Mouse (Mus musculus): ENCODE results near the gene Mcrip2. TPM values are rescaled to one million over a fixed set of nuclear protein-coding genes. Genes with fewer than 3 reads are reported as not detected.
A peak's percentile ranks its signal among the peaks of the same experiment; 100 is the strongest.

Mcrip2 gene
- total and polyA plus RNA-seq, 2 experiments from 2014 or later: 10.3 to 32.5 TPM

DNA sequence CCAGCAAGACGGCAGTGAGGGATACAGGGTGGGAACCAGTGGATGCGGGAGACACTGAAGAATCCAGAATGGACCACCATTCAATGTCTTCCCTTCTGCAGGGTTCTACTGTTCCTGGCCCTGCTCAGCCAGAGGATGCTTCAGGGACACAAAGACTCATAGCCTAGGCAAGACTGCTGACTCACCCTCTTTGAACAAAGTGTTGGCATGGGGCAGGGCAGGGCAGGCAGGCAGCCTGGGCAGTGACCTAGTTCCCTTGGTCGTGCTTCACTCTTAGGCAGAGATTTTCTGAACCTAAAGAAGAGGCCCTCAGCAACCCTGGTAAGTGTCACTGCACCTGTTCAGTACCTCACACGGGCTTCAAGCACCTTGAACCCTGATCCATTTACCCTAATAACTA lies 43.3 kb upstream of the Mcrip2 start:
- DNase-seq (no peak), ATAC-seq (no peak)
- Histone ChIP-seq H3K4me2 (ENCODE audit: low read depth) (no peak overlapping the region), H3K36me3 (ENCODE audit: insufficient read depth) (0 out of 2 replicates have a peak, but pooled peaks cover 5% of the 10 kb centered on the region), H3K9me3 (ENCODE audit: low read length) (no peaks in the 10 kb centered on the region), H3K4me1 (ENCODE audit: insufficient read depth) (no peaks in the 10 kb centered on the region), H3K27me3 (ENCODE audit: insufficient read depth, low read length) (no peaks in the 10 kb centered on the region), H3K27ac (ENCODE audit: low read depth, low read length) (no peak overlapping the region), H3K4me3 (ENCODE audit: low read depth, low read length) (no peak overlapping the region), H3K9ac (no peak overlapping the region)
- 91% methylated on average over 4 of the region's 4 CpGs for WGBS
- no peak for TF ChIP-seq CTCF (IDR thresholded peaks at IDR 0.05; ENCODE audit: low read depth)

DNA sequence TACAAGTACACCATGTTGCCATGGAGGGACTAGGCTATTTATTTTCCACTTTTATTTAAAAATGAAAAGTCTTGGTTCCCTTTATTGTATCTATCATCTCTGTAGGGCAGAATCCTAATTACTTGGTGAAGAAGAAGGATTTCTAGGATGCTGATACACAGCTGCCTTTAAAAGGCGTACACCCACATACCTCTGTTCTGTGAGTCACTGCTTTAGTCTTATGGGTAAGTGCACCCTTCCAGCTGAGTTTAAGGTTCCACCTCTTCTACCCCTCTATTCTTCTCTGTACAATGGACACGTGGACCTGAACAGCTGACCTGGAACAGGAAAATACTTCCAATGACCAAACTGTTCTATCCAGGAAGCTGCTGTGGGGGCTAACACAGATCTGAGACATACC lies 39.1 kb upstream of the Mcrip2 start:
- H3K9me3 ChIP-seq (ENCODE audit: low read length): no peaks in the 10 kb centered on the region
- WGBS: 81% methylated on average over 2 of the region's 2 CpGs
- H3K4me1 ChIP-seq (ENCODE audit: insufficient read depth): no peaks in the 10 kb centered on the region
- H3K27ac ChIP-seq (ENCODE audit: low read depth, low read length): no peak overlapping the region
- H3K36me3 ChIP-seq (ENCODE audit: insufficient read depth): no peaks in the 10 kb centered on the region
- H3K9ac ChIP-seq: no peak overlapping the region
- no peak overlapping the region for H3K4me3 ChIP-seq (ENCODE audit: low read depth, low read length)
- ATAC-seq (no peak), DNase-seq (no peak)
- H3K4me2 ChIP-seq (ENCODE audit: low read depth): no peak overlapping the region
- TF ChIP-seq CTCF (IDR thresholded peaks at IDR 0.05; ENCODE audit: low read depth): no peak
- H3K27me3 ChIP-seq (ENCODE audit: insufficient read depth, low read length): no peaks in the 10 kb centered on the region

- no peaks in the 10 kb centered on the region for H3K27me3 ChIP-seq (ENCODE audit: insufficient read depth, low read length)
- H3K4me2 ChIP-seq (ENCODE audit: low read depth): no peak overlapping the region
- H3K9ac ChIP-seq: no peak overlapping the region
- no peaks in the 10 kb centered on the region for H3K36me3 ChIP-seq (ENCODE audit: insufficient read depth)
- H3K9me3 ChIP-seq (ENCODE audit: low read length): no peaks in the 10 kb centered on the region
- 92% methylated on average over 3 of the region's 3 CpGs for WGBS
- ATAC-seq: no peak
- H3K4me1 ChIP-seq (ENCODE audit: insufficient read depth): no peaks in the 10 kb centered on the region
- no peak for DNase-seq
- H3K27ac ChIP-seq (ENCODE audit: low read depth, low read length): no peak overlapping the region
- TF ChIP-seq CTCF (IDR thresholded peaks at IDR 0.05; ENCODE audit: low read depth): no peak
- no peak overlapping the region for H3K4me3 ChIP-seq (ENCODE audit: low read depth, low read length)
Observed at GRCm38 (mm10) chr17:25903061-25903460, 34.5 kb upstream of the Mcrip2 start.

GRCm38 (mm10) chr17:25900193-25900592 lies 31.6 kb upstream of the Mcrip2 start:
- TF ChIP-seq CTCF (IDR thresholded peaks at IDR 0.05; ENCODE audit: low read depth): peak; percentile 8; the same call in 1 of the 2 replicates
- Histone ChIP-seq H3K4me2 (ENCODE audit: low read depth) (no peak overlapping the region), H3K27me3 (ENCODE audit: insufficient read depth, low read length) (no peaks in the 10 kb centered on the region), H3K9me3 (ENCODE audit: low read length) (no peaks in the 10 kb centered on the region), H3K4me1 (ENCODE audit: insufficient read depth) (no peaks in the 10 kb centered on the region), H3K9ac (no peak overlapping the region), H3K27ac (ENCODE audit: low read depth, low read length) (no peak overlapping the region), H3K36me3 (ENCODE audit: insufficient read depth) (no peaks in the 10 kb centered on the region), H3K4me3 (ENCODE audit: low read depth, low read length) (no peak overlapping the region)
- ATAC-seq (no peak), DNase-seq (no peak)
- 97% methylated on average over 1 of the region's 1 CpGs for WGBS

GRCm38 (mm10) chr17:25895891-25896290 lies 27.3 kb upstream of the Mcrip2 start:
- H3K9ac ChIP-seq: no peak overlapping the region
- H3K4me1 ChIP-seq (ENCODE audit: insufficient read depth): no peaks in the 10 kb centered on the region
- H3K27ac ChIP-seq (ENCODE audit: low read depth, low read length): no peak overlapping the region
- no peaks in the 10 kb centered on the region for H3K27me3 ChIP-seq (ENCODE audit: insufficient read depth, low read length)
- no peak overlapping the region for H3K4me2 ChIP-seq (ENCODE audit: low read depth)
- WGBS: 71% methylated on average over 12 of the region's 12 CpGs
- H3K4me3 ChIP-seq (ENCODE audit: low read depth, low read length): no peak overlapping the region
- no peak for TF ChIP-seq CTCF (IDR thresholded peaks at IDR 0.05; ENCODE audit: low read depth)
- no peaks in the 10 kb centered on the region for H3K36me3 ChIP-seq (ENCODE audit: insufficient read depth)
- H3K9me3 ChIP-seq (ENCODE audit: low read length): no peaks in the 10 kb centered on the region
- DNase-seq: no peak
- ATAC-seq: no peak

- DNase-seq: no peak
- ATAC-seq: no peak
- H3K36me3 ChIP-seq (ENCODE audit: insufficient read depth): no peaks in the 10 kb centered on the region
- no peaks in the 10 kb centered on the region for H3K4me1 ChIP-seq (ENCODE audit: insufficient read depth)
- no peak overlapping the region for H3K4me2 ChIP-seq (ENCODE audit: low read depth)
- no peak overlapping the region for H3K9ac ChIP-seq
- no peak overlapping the region for H3K27ac ChIP-seq (ENCODE audit: low read depth, low read length)
- H3K9me3 ChIP-seq (ENCODE audit: low read length): no peaks in the 10 kb centered on the region
- no peak overlapping the region for H3K4me3 ChIP-seq (ENCODE audit: low read depth, low read length)
- TF ChIP-seq CTCF (IDR thresholded peaks at IDR 0.05; ENCODE audit: low read depth): no peak
- H3K27me3 ChIP-seq (ENCODE audit: insufficient read depth, low read length): no peaks in the 10 kb centered on the region
- WGBS: 36% methylated on average over 2 of the region's 2 CpGs
Observed at GRCm38 (mm10) chr17:25895415-25895814, 26.9 kb upstream of the Mcrip2 start.

GRCm38 (mm10) chr17:25893975-25894617 lies 25.5 kb upstream of the Mcrip2 start:
- TF ChIP-seq CTCF (IDR thresholded peaks at IDR 0.05; ENCODE audit: low read depth): peak; percentile 92
- Histone ChIP-seq H3K9me3 (ENCODE audit: low read length) (no peaks in the 10 kb centered on the region), H3K36me3 (ENCODE audit: insufficient read depth) (0 out of 2 replicates have a peak, but pooled peaks cover 7% of the 10 kb centered on the region), H3K27ac (ENCODE audit: low read depth, low read length) (peak overlapping the region; percentile 67; the same call in 1 of the 2 replicates), H3K27me3 (ENCODE audit: insufficient read depth, low read length) (no peaks in the 10 kb centered on the region), H3K4me3 (ENCODE audit: low read depth, low read length) (no peak overlapping the region), H3K4me2 (ENCODE audit: low read depth) (no peak overlapping the region), H3K4me1 (ENCODE audit: insufficient read depth) (no peaks in the 10 kb centered on the region), H3K9ac (no peak overlapping the region)
- ATAC-seq (peak; percentile 94), DNase-seq (peak; percentile 78)
- 34% methylated on average over 2 of the region's 2 CpGs for WGBS
